Comparison of ENCODE assay signal across 8 mouse cellular contexts in the genomic region with DNA sequence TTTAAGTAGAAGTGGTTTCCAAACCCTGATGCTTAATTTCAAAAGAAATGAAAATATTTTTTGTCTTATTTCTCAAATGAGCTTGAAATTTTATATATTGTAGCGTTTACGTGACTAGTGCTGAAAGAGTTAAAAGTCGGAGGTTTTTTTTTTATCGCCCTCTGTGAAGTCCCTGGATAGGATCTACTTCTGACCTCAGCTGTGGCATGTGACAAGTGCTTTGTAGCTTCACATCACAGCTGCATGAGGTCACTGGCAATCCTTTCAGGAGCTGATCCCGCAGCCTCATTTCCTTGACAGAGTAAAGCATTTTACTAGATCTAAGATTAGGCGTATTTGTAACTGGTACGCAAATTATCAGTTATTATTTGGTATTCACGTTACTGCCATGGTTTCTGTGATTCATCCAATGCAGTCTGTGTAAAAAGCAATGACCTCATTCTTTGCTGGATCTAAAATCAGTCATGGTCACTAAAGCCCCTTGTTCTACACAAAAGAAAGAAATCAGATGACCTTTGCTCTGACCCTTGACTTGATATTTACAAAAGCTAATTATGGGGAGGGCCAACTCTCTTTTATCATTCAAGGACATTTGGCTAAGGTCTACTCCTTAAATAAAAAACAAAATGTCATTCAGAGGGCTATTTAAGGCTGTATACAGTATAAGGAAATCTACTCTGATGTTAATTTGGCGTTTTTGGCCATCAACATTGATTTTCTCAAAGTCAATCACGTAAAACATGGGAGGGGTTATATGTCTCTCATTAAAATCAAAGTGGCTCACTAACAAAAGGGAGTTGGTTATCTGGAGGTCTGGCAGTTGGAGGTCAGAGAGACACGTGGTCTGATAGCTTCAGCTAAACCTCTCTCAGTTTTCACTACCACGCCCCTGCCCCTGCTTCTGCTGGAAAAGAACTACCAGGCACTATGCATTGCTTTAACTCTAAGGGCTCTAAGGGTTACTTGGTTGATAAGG.
DNase-seq lines count a peak whose midpoint lies in the region; ATAC-seq and TF ChIP-seq lines count a peak whose summit lies in the region.

No protein-coding gene starts in this region.

- TF ChIP-seq POLR2A in heart, adult 2 months (IDR thresholded peaks at IDR 0.05; ENCODE audit: insufficient read depth, low read depth, low read length), result no peak

- no peak overlapping the region for H3K4me2 ChIP-seq in hindbrain, embryonic 11.5 days (replicated peaks; ENCODE audit: low read depth, low read length)
- peak overlapping the region; percentile 33 for H3K4me2 ChIP-seq in midbrain, embryonic 16.5 days (ENCODE audit: low read length)

- no peaks in the 10 kb centered on the region for H3K36me3 ChIP-seq in heart, adult 2 months (ENCODE audit: control insufficient read depth, insufficient read depth, low read length)
- H3K36me3 ChIP-seq in hindbrain, embryonic 11.5 days (ENCODE audit: control insufficient read depth, insufficient read depth, low read length), result no peaks in the 10 kb centered on the region
- no peaks in the 10 kb centered on the region for H3K36me3 ChIP-seq in midbrain, embryonic 16.5 days (ENCODE audit: control insufficient read depth, insufficient read depth, low read length)

- 14% methylated on average over 12 of the region's 12 CpGs for WGBS in heart, adult 2 months
- 6% methylated on average over 12 of the region's 12 CpGs for WGBS in hindbrain, embryonic 11.5 days
- WGBS in midbrain, embryonic 16.5 days, result 3% methylated on average over 12 of the region's 12 CpGs

- peak; percentile 7 to 35 for DNase-seq in heart, adult 18-20 months
- no peak for DNase-seq in heart, adult 2 months
- DNase-seq in embryo, embryonic 10 days (ENCODE audit: low spot score), result peak; percentile 89
- peak; percentile 75 for DNase-seq in hindbrain, embryonic 11.5 days (ENCODE audit: low spot score)
- DNase-seq in B cell, adult 2 months, result no peak
- DNase-seq in cerebellum, postnatal 36 days, result no peak
- no peak for DNase-seq in adipocyte (ENCODE audit: low spot score)

- H3K4me1 ChIP-seq in heart, adult 2 months (ENCODE audit: control insufficient read depth, insufficient read depth, low read length), result peaks cover 3% of the 10 kb centered on the region; the same call in 1 of the 2 replicates
- H3K4me1 ChIP-seq in hindbrain, embryonic 11.5 days (replicated peaks; ENCODE audit: control insufficient read depth, insufficient read depth, low read length), result 0 out of 2 replicates have a peak, but pooled peaks cover 3% of the 10 kb centered on the region
- H3K4me1 ChIP-seq in midbrain, embryonic 16.5 days (ENCODE audit: control insufficient read depth, insufficient read depth, low read length), result peaks cover 31% of the 10 kb centered on the region

- H3K79me2 ChIP-seq in heart, adult 2 months (replicated peaks; ENCODE audit: control insufficient read depth, insufficient read depth, low read length), result no peaks in the 10 kb centered on the region

- H3K9ac ChIP-seq in heart, adult 2 months (ENCODE audit: low read depth, low read length), result no peak overlapping the region
- no peak overlapping the region for H3K9ac ChIP-seq in hindbrain, embryonic 11.5 days (ENCODE audit: low read depth, low read length)
- peak overlapping the region; percentile 22; the same call in 1 of the 2 replicates for H3K9ac ChIP-seq in midbrain, embryonic 16.5 days (ENCODE audit: low read depth, low read length)

- intact Hi-C loops in heart, adult 2 months (cut with DNase I), result loop anchor here (2.0 to 5.0 kb wide), 3 partner anchors 505 to 609 kb away; no protein-coding TSS in a partner anchor

- no peak overlapping the region for H3K27ac ChIP-seq in heart, adult 2 months
- peak overlapping the region; percentile 76 for H3K27ac ChIP-seq in hindbrain, embryonic 11.5 days (ENCODE audit: low read depth, low read length)
- H3K27ac ChIP-seq in midbrain, embryonic 16.5 days (ENCODE audit: low read length), result peak overlapping the region; percentile 86

- no peak overlapping the region for H3K4me3 ChIP-seq in heart, adult 2 months
- H3K4me3 ChIP-seq in hindbrain, embryonic 11.5 days (ENCODE audit: low read depth, low read length), result no peak overlapping the region
- no peak overlapping the region for H3K4me3 ChIP-seq in midbrain, embryonic 16.5 days (ENCODE audit: low read depth, low read length)

- no peaks in the 10 kb centered on the region for H3K27me3 ChIP-seq in heart, adult 2 months (ENCODE audit: control insufficient read depth, insufficient read depth, low read length)
- no peaks in the 10 kb centered on the region for H3K27me3 ChIP-seq in hindbrain, embryonic 11.5 days (ENCODE audit: control insufficient read depth, insufficient read depth, low read length)
- H3K27me3 ChIP-seq in midbrain, embryonic 16.5 days (ENCODE audit: control insufficient read depth, insufficient read depth, low read depth, low read length), result no peaks in the 10 kb centered on the region

- H3K9me3 ChIP-seq in hindbrain, embryonic 11.5 days (ENCODE audit: control insufficient read depth, low read length), result no peaks in the 10 kb centered on the region
- H3K9me3 ChIP-seq in midbrain, embryonic 16.5 days (replicated peaks; ENCODE audit: control insufficient read depth, low read length, poor library complexity, severe bottlenecking), result no peaks in the 10 kb centered on the region

- TF ChIP-seq CTCF in heart, adult 2 months (IDR thresholded peaks at IDR 0.05), result no peak

- ATAC-seq in hindbrain, embryonic 11.5 days (ENCODE audit: low FRiP score), result peak; percentile 88
- ATAC-seq in midbrain, embryonic 16.5 days, result peak; percentile 78

- TF ChIP-seq EP300 in heart, adult 2 months (IDR thresholded peaks at IDR 0.05; ENCODE audit: insufficient read depth, low read depth, low read length), result no peak

Comparison
In these comparisons a context has a peak if more than half of its experiments do, and no peak if none do; other contexts are left out.
1. DNase-seq: peak in heart, adult 18-20 months (2 of 2), embryo, embryonic 10 days (single experiment) and hindbrain, embryonic 11.5 days (single experiment); none in heart, adult 2 months (0 of 2), B cell, adult 2 months (0 of 2), cerebellum, postnatal 36 days (0 of 2) and adipocyte (single experiment).